Mouse (Mus musculus) frontal cortex, adult (tissue): ENCODE data around the gene Gabbr2.
A peak's percentile ranks its signal among the peaks of the same experiment; 100 is the strongest.

Experiments
- ATAC-seq: cut with Nextera tagmentation; 2 replicates; pipeline ENCODE4 v1.9.2; 2017; ENCODE audit warnings: mild to moderate bottlenecking, moderate library complexity, mixed read lengths; ENCODE audit not compliant: low TSS enrichment

Gabbr2 gene

DNA sequence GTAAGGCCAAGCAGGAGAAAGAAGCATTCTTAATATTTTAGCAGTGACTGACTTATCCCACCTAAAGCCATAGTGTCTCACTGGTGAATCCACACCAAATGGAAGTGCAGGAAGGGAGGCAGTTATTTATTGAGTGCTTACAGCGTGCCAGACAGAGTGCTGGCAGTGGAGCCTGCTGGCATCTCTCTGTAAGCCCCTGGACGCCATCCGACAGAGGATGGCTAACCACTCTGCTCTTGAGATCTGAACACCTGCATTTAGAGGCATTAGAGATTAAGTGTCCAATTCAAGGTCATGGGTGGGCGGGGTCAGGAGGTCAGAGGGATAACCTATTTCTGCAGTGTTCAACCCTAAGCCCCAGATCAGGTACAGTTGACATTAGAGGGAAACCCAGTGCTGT is 2.8 kb downstream of the Gabbr2 start:
- ATAC-seq: no peak

DNA sequence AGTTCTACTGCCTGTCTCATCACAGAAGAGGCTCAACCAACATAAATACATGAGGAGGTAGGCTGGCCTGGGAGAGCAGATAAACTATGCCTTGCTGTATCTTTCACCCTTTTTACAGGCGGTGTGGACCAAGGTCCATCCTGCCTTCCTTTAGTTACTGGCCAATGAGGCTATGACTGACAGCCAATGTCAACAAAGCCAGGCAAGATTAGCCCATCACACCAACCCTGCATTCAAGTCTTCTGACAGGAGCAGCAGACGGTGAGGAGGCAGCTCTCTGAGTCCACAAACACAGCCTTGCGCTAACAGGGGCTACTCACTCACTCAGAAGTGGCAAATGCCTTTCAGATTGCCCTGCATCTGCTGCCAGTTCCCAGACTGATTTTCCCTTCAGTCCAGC is 3.4 kb downstream of the Gabbr2 start:
- no peak for ATAC-seq

DNA sequence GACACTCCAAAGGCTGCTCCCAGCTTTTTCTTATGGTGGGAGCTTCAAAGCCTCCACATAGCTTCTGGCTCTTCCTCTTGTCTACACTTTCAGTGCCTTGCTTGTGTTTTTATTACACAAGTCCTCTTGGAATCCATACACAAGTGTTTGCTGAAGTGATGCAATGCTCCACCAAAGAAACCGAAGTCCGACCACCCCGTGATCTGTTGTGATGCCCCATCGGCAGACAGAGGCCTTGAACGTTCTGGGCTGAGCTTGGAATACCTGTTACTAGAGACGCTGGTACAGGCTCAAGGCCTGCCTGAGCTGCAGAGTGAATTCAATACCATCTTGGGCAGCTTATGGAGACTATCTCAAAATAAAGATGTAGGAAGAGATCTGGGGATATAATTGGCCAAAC is 3.9 kb downstream of the Gabbr2 start:
- ATAC-seq: no peak

GRCm38 (mm10) chr4:46986054-46986453 is 5.6 kb downstream of the Gabbr2 start:
- ATAC-seq: no peak

- ATAC-seq: peak; percentile 71
Observed at GRCm38 (mm10) chr4:46982912-46983311, 8.8 kb downstream of the Gabbr2 start.

- peak; percentile 32 for ATAC-seq
Observed at GRCm38 (mm10) chr4:46982094-46982493, 9.6 kb downstream of the Gabbr2 start.

GRCm38 (mm10) chr4:46978371-46978770 is 13.3 kb downstream of the Gabbr2 start:
- ATAC-seq: no peak

GRCm38 (mm10) chr4:46977161-46977560 is 14.5 kb downstream of the Gabbr2 start:
- ATAC-seq: no peak

GRCm38 (mm10) chr4:46976671-46977071 is 15.0 kb downstream of the Gabbr2 start:
- ATAC-seq: peak; percentile 41

DNA sequence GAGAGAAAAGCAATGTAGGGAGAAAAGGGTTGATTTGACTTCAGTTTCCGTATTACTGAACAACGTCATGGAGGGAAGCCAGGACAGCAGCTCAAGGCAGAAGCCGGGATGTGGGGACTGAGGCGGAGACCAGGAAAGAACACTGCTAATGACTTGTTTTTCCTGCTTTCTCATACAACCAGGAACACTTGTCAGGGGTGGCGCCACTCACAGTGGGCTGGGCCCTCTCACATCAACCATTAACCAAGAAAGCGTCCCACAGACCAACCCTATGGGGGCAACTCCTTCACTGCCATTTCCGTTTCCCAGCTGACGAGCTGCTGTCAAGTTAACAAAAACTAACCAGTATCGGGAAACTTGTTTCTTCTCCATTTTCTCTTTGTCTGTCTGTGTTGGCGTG is 18.4 kb downstream of the Gabbr2 start:
- ATAC-seq: 0 out of 2 replicates have a peak, but pooled peaks have one; percentile 25

DNA sequence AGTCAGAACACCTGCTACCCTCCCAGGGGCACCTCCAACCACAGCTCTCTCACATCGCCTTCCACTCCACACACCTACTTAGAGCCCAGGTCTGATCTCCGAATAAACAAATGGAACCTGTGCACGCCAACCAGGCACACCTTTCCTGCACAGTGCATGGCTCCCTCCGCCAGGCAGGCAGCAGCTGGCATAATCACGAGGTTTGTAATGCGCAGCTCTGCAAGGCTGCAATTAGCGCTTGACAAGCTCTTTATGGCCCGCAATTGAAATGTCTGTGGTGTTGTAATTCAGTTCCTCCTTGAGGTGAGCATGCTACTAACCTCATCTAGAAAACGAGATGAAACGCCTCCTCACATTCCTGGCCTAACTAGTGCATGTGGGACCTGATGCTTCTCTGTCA is 23.7 kb downstream of the Gabbr2 start:
- no peak for ATAC-seq

- ATAC-seq: no peak
Observed at GRCm38 (mm10) chr4:46966551-46966950, 25.1 kb downstream of the Gabbr2 start.

- ATAC-seq: no peak
Observed at GRCm38 (mm10) chr4:46961403-46961802, 30.3 kb downstream of the Gabbr2 start.

DNA sequence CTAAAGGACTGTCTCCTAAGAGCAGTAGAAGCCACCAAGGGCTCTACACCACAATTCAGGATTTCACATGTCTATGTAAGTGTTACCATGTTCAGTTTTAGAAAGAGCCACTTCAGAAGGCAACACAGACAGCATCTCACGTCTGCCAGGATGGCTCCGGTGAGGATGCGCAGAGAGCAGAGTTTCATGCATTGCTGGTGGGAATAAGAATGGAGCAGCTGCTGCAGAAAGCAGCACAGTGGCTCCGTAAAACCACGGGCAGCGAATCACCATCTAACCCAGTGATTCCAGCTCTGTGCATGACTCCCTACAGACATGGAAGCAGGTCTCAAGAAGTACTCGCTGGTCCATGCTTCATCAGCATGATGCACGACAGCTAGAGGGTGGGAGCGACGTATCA is 31.5 kb downstream of the Gabbr2 start:
- ATAC-seq: peak; percentile 52

GRCm38 (mm10) chr4:46959776-46960175 is 31.9 kb downstream of the Gabbr2 start:
- no peak for ATAC-seq

- peak; percentile 19; the same call in 1 of the 2 replicates for ATAC-seq
Observed at GRCm38 (mm10) chr4:46957955-46958354, 33.7 kb downstream of the Gabbr2 start.

GRCm38 (mm10) chr4:46956966-46957365 is 34.7 kb downstream of the Gabbr2 start:
- no peak for ATAC-seq

GRCm38 (mm10) chr4:46953021-46953420 is 38.7 kb downstream of the Gabbr2 start:
- ATAC-seq: no peak

DNA sequence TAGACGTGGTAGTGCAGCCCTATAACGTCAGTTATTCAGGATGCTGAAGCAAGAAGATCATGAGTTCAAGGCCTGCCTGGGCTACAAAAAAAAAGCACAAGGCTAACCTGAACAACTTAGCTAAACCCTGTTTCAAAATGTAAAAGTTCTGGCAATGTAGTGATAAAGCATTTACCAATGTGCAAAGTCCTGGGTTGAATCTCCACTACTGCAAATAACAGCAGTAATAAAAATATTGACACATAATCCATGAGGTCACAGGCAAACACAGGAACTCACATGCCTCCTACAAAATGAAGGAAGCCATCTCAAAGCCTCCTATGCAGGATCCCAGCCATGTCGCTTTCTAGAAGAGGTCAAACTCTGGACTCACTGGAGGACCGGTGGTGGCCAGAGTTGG is 39.1 kb downstream of the Gabbr2 start:
- no peak for ATAC-seq

DNA sequence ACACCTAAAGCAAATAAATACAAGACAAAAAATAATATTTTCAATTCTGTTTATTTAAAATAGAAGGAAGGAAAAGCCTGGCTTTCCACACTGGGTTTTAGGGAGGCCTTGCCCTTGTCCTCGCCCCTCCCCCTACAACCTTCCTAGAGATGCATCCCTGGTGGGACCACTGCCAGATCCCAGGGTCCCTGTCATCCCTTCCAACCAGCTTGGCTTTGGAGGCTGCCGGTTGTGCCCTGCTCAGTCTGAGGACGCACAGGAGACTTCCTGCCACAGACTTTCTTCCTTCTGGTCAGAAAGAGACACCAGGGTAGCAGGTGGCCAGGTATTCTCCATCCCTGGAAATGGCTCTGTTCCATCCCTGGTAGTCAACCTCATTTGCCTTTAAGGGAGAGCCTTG is 57.4 kb downstream of the Gabbr2 start:
- ATAC-seq: no peak

DNA sequence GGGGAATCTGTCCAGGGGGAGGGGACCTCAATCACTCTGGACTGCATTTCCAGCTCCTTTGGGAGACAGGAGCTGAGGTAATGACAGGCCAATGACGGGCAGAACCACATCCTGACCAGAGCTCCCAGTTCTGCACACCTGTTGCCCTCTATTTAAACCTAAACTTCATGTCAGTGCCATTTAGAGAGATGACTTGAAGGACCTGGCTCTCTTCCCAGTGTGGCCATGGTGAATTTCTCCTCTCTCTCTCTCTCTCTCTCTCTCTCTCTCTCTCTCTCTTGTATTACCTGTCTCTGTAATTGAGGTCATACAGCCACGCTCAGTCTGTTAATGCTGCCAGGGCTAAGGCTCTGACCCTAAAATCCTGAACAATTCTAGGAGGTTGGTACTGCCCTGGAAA is 58.1 kb downstream of the Gabbr2 start:
- ATAC-seq: no peak

DNA sequence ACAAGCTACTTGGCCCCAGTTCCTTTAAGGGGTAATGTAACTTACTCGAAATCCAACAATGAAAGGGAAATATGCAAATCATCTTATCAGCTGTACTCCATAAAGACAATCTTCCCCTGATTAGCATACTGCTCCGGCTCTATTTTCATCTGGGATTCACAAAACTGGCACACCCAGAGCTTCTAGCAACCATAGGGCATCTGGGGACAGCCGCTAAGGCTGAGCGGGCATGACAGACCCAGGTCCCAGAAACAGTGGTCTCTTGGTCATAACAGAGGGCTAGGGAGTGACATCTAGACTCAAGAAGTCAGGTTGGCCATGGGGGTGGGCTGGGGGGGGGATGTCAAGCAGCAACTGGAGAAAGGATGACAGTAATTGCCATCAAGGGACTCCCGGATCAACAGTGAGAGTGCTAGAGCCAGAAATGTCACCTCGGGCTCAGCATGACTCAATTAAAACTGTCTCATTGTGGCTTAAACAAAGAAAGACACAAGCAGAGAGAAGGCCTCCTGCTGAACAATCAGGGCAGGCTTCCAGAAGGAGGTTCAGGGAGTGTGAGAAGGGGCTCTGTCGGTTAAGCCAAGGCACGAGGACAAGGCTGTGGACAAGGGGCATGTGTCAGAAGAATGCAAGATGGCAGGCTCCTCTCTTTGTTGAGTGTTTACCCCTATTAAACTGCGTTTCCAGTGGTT is 59.8 kb downstream of the Gabbr2 start:
- ATAC-seq: peak; percentile 46

GRCm38 (mm10) chr4:46928112-46928511 is 63.6 kb downstream of the Gabbr2 start:
- peak; percentile 48 for ATAC-seq

GRCm38 (mm10) chr4:46919144-46919543 is 72.5 kb downstream of the Gabbr2 start:
- ATAC-seq: peak; percentile 69
